In genomic region chr10:53349254-53349653, GRCm38 (mm10) we compare ENCODE assay signal across 23 mouse cellular contexts. TPM values are rescaled to one million over a fixed set of nuclear protein-coding genes. Genes with fewer than 3 reads are reported as not detected.
DNase-seq lines count a peak whose midpoint lies in the region; TF ChIP-seq lines count a peak whose summit lies in the region.
"Had no signal": no experiment of that assay in that cellular context is flagged by ENCODE, and none has a peak within 500 bp of the region (broad histone marks: within the 10 kb centered on the region; RNA-seq: fewer than 3 reads in every experiment).

No protein-coding gene starts in this region.

- no peak for TF ChIP-seq POLR2A in testis, adult 2 months (IDR thresholded peaks at IDR 0.05; ENCODE audit: control insufficient read depth, low read depth, low read length)

- H3K4me1 ChIP-seq in testis, adult 2 months (ENCODE audit: control insufficient read depth, insufficient read depth, low read length), result no peaks in the 10 kb centered on the region
- peaks cover 7% of the 10 kb centered on the region for H3K4me1 ChIP-seq in brown adipose tissue, adult 24 weeks (ENCODE audit: control insufficient read depth, insufficient read depth, insufficient read length, low read length)
- H3K4me1 ChIP-seq: forebrain, embryonic 10.5 days; heart, embryonic 10.5 days had no signal

- no peak for TF ChIP-seq CTCF in layer of hippocampus, adult 2 months (conservative IDR thresholded peaks at IDR 0.05)
- TF ChIP-seq CTCF in testis, adult 2 months (IDR thresholded peaks at IDR 0.05; ENCODE audit: control insufficient read depth, insufficient read depth, insufficient replicate concordance, low read depth, low read length), result no peak

- H3K27me3 ChIP-seq in testis, adult 2 months (ENCODE audit: control insufficient read depth, insufficient read depth, low read length), result no peaks in the 10 kb centered on the region
- H3K27me3 ChIP-seq: forebrain, embryonic 13.5 days; heart, embryonic 13.5 days had no signal

- peak overlapping the region; percentile 73; the same call in 1 of the 2 replicates for H3K27ac ChIP-seq in layer of hippocampus, adult 2 months
- H3K27ac ChIP-seq in testis, adult 2 months (ENCODE audit: control insufficient read depth, insufficient read depth, low read depth, low read length), result no peak overlapping the region; the same call in 1 of the 2 replicates
- peak overlapping the region; percentile 39; the same call in 1 of the 2 replicates for H3K27ac ChIP-seq in brown adipose tissue, adult 24 weeks (replicated peaks; ENCODE audit: low read depth, low read length)
- H3K27ac ChIP-seq: forebrain, embryonic 10.5 days; forebrain, embryonic 13.5 days; heart, embryonic 10.5 days; heart, embryonic 13.5 days; hindbrain, embryonic 14.5 days; hindbrain, postnatal 0 days had no signal

- H3K36me3 ChIP-seq in testis, adult 2 months (ENCODE audit: control insufficient read depth, insufficient read depth, low read length), result peaks cover 2% of the 10 kb centered on the region

- no peak overlapping the region for H3K4me3 ChIP-seq in layer of hippocampus, adult 2 months
- H3K4me3 ChIP-seq in testis, adult 2 months (ENCODE audit: control insufficient read depth, low read depth, low read length), result peak overlapping the region; percentile 83
- H3K4me3 ChIP-seq in brown adipose tissue, adult 24 weeks (ENCODE audit: insufficient read depth, low read depth, low read length), result no peak overlapping the region
- H3K4me3 ChIP-seq: forebrain, embryonic 10.5 days; forebrain, embryonic 13.5 days; heart, adult 2 months; heart, embryonic 10.5 days; heart, embryonic 13.5 days had no signal

- DNase-seq in layer of hippocampus, adult 2 months (ENCODE audit: low spot score in 2 of 2), result no peak
- no peak for DNase-seq in layer of hippocampus, postnatal 25 days (ENCODE audit: extremely low spot score in 1 of 2, low spot score in 1 of 2)
- DNase-seq in testis, postnatal 10 days (ENCODE audit: low spot score), result no peak
- no peak for DNase-seq in spleen, postnatal 14 days (ENCODE audit: low spot score in 2 of 2)
- no peak for DNase-seq in left cerebral cortex, postnatal 36 days (ENCODE audit: low spot score in 2 of 2)
- DNase-seq: adrenal gland, adult 8-10 months; adrenal gland, postnatal 25 days; B cell, adult 2 months; cerebellum, adult 18-20 months; cerebellum, adult 9-10 months; cerebellum, postnatal 14 days; gastrocnemius, postnatal 14 days; heart, adult 2 months; heart, postnatal 14 days; heart, postnatal 4 days had no signal

- intact Hi-C loops in left cerebral cortex, postnatal 36 days (cut with DNase I), result loop anchor here (2.0 to 10.0 kb wide), 3 partner anchors 160 to 246 kb away; partner anchors contain the start of gene Asf1a

RNA-seq across cellular contexts. Expression of gene Pln, which starts 11.8 kb away (rescaled TPM):
- total RNA-seq in layer of hippocampus, adult 2 months (2021), result 1 to 10 TPM in 1 of 2 experiments, under 1 TPM in 1; 0.98 to 1.4 TPM
- 1 to 10 TPM in 1 of 2 experiments, under 1 TPM in 1; 0.61 to 1.1 TPM for total RNA-seq in layer of hippocampus, postnatal 25 days (2021)
- polyA plus RNA-seq in testis, adult 2 months (2012; rRNA removed), result 87.9 and 109 TPM in 2 replicates
- polyA plus RNA-seq in brown adipose tissue, adult 24 weeks (2012; ENCODE audit: insufficient read depth, insufficient read length, missing spikeins), result 0.75 and 1.5 TPM in 2 replicates
- 1 to 10 TPM; 1.8 to 3.3 TPM for total RNA-seq in left cerebral cortex, postnatal 36 days (2021)

RNA-seq across cellular contexts. Expression of gene Cep85l, which starts 30.5 kb away (rescaled TPM):
- 10 to 100 TPM; 22.8 to 25.1 TPM for total RNA-seq in layer of hippocampus, adult 2 months (2021)
- total RNA-seq in layer of hippocampus, postnatal 25 days (2021), result 10 to 100 TPM; 20.6 to 24.8 TPM
- polyA plus RNA-seq in testis, adult 2 months (2012; rRNA removed), result 147 and 189 TPM in 2 replicates
- 5.7 and 7.8 TPM in 2 replicates for polyA plus RNA-seq in brown adipose tissue, adult 24 weeks (2012; ENCODE audit: insufficient read depth, insufficient read length, missing spikeins)
- 10 to 100 TPM; 19.4 to 19.8 TPM for total RNA-seq in left cerebral cortex, postnatal 36 days (2021)
